Comparison of ENCODE assay signal across 15 mouse cellular contexts in the genomic region with DNA sequence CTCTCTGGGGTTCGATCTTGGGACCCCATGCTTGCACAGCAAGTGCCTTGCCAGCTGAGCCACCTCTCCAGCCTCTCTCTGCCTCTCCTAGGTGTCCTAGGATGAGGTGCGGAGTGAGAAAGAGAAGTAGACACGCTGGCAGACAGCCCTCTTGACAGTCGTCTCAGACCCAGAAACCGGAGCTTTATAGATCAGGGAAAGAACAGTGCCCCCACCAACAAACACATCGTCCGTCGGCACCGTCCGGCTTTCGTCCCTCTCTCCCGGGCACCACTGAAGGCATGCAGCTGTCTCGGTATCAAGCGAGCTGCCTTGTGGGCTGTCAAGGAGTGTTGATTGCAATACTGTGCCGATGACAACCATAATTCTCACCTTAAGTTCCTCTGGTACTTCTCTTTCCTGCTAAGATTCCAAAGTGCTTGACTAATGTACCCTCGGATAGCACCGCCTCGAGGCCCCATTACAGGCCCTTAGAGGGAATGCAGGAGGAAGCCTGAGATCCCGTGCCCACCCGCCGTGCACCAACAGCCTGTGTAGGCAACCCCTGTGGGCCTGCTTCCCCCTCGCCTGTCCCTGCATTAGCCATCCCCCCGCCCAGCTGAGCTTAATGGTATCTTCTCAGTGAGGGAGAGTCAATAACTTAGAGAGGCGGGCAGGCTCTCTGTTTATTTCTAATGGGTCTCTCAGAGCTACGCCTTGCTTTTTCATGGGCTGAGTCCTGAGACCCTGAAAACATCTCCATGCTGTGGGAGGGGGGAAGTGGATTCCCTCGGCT. TPM values are rescaled to one million over a fixed set of nuclear protein-coding genes. Genes with fewer than 3 reads are reported as not detected.
DNase-seq lines count a peak whose midpoint lies in the region; ATAC-seq lines count a peak whose summit lies in the region.
"Had no signal": no experiment of that assay in that cellular context is flagged by ENCODE, and none has a peak within 500 bp of the region (broad histone marks: within the 10 kb centered on the region; RNA-seq: fewer than 3 reads in every experiment).

No protein-coding gene starts in this region.

- no peaks in the 10 kb centered on the region for H3K36me3 ChIP-seq in forebrain, embryonic 12.5 days (replicated peaks)
- H3K36me3 ChIP-seq in forebrain, embryonic 10.5 days (replicated peaks): no peaks in the 10 kb centered on the region
- H3K36me3 ChIP-seq in limb, embryonic 11.5 days (ENCODE audit: control insufficient read depth, insufficient read depth, low read length): no peaks in the 10 kb centered on the region
- H3K36me3 ChIP-seq in limb, embryonic 10.5 days: no peaks in the 10 kb centered on the region
- H3K36me3 ChIP-seq: forebrain, embryonic 15.5 days; heart, embryonic 15.5 days; liver, embryonic 15.5 days had no signal

- DNase-seq in forebrain, embryonic 10.5 days (ENCODE audit: extremely low spot score, low spot score): no peak
- DNase-seq in limb, embryonic 11.5 days (ENCODE audit: low spot score): peak; percentile 26
- no peak for DNase-seq in limb, embryonic 10.5 days (ENCODE audit: low spot score)
- peak; percentile 50 to 51 for DNase-seq in cerebellum, postnatal 36 days
- DNase-seq in lung, postnatal 14 days: no peak
- no peak for DNase-seq in adrenal gland, postnatal 10 days
- DNase-seq: adrenal gland, postnatal 14 days; B cell, adult 2 months; gastrocnemius, postnatal 25 days; lung, postnatal 36 days; midbrain, embryonic 14.5 days had no signal

- peaks cover 31% of the 10 kb centered on the region for H3K27me3 ChIP-seq in forebrain, embryonic 12.5 days
- H3K27me3 ChIP-seq in forebrain, embryonic 10.5 days (ENCODE audit: poor library complexity, severe bottlenecking): peaks cover 44% of the 10 kb centered on the region
- H3K27me3 ChIP-seq in limb, embryonic 11.5 days (ENCODE audit: control insufficient read depth, insufficient read depth, low read length): no peaks in the 10 kb centered on the region
- H3K27me3 ChIP-seq in limb, embryonic 10.5 days (ENCODE audit: low read depth, poor library complexity, severe bottlenecking): peaks cover 51% of the 10 kb centered on the region
- H3K27me3 ChIP-seq: forebrain, embryonic 15.5 days; liver, embryonic 15.5 days had no signal

- H3K4me1 ChIP-seq in forebrain, embryonic 12.5 days: peaks cover 47% of the 10 kb centered on the region
- H3K4me1 ChIP-seq in forebrain, embryonic 10.5 days: peaks cover 52% of the 10 kb centered on the region
- peaks cover 15% of the 10 kb centered on the region for H3K4me1 ChIP-seq in limb, embryonic 11.5 days (ENCODE audit: control insufficient read depth, insufficient read depth, low read length)
- peaks cover 54% of the 10 kb centered on the region for H3K4me1 ChIP-seq in limb, embryonic 10.5 days
- H3K4me1 ChIP-seq: heart, embryonic 15.5 days; liver, embryonic 15.5 days had no signal

- H3K9me3 ChIP-seq in forebrain, embryonic 12.5 days: no peaks in the 10 kb centered on the region
- no peaks in the 10 kb centered on the region for H3K9me3 ChIP-seq in forebrain, embryonic 10.5 days
- H3K9me3 ChIP-seq in limb, embryonic 11.5 days (ENCODE audit: control insufficient read depth, low read length): no peaks in the 10 kb centered on the region
- H3K9me3 ChIP-seq in limb, embryonic 10.5 days (replicated peaks): no peaks in the 10 kb centered on the region
- H3K9me3 ChIP-seq: forebrain, embryonic 15.5 days; heart, embryonic 15.5 days; liver, embryonic 15.5 days had no signal

- H3K4me3 ChIP-seq in forebrain, embryonic 12.5 days (replicated peaks): no peak overlapping the region
- H3K4me3 ChIP-seq in forebrain, embryonic 10.5 days: no peak overlapping the region
- H3K4me3 ChIP-seq in limb, embryonic 11.5 days (ENCODE audit: low read depth, low read length): no peak overlapping the region
- H3K4me3 ChIP-seq in limb, embryonic 10.5 days: no peak overlapping the region
- H3K4me3 ChIP-seq: forebrain, embryonic 15.5 days; heart, embryonic 15.5 days; liver, embryonic 15.5 days had no signal

- no peak overlapping the region for H3K4me2 ChIP-seq in forebrain, embryonic 12.5 days
- H3K4me2 ChIP-seq in limb, embryonic 11.5 days (ENCODE audit: low read depth, severe bottlenecking): no peak overlapping the region
- H3K4me2 ChIP-seq: forebrain, embryonic 15.5 days; heart, embryonic 15.5 days; liver, embryonic 15.5 days had no signal

- H3K27ac ChIP-seq in forebrain, embryonic 12.5 days: 0 out of 2 replicates have a peak overlapping the region, but pooled peaks have one; percentile 19
- no peak overlapping the region for H3K27ac ChIP-seq in forebrain, embryonic 10.5 days
- no peak overlapping the region for H3K27ac ChIP-seq in limb, embryonic 11.5 days (replicated peaks; ENCODE audit: low read depth, low read length)
- no peak overlapping the region; the same call in 1 of the 2 replicates for H3K27ac ChIP-seq in limb, embryonic 10.5 days
- H3K27ac ChIP-seq: forebrain, embryonic 15.5 days; heart, embryonic 15.5 days; liver, embryonic 15.5 days had no signal

- no peak overlapping the region for H3K9ac ChIP-seq in forebrain, embryonic 12.5 days
- no peak overlapping the region for H3K9ac ChIP-seq in limb, embryonic 11.5 days (ENCODE audit: low read length)
- H3K9ac ChIP-seq: forebrain, embryonic 15.5 days; heart, embryonic 15.5 days; liver, embryonic 15.5 days had no signal

- 0 out of 2 replicates have a peak, but pooled peaks have one; percentile 27 for ATAC-seq in forebrain, embryonic 12.5 days (ENCODE audit: low FRiP score)
- no peak for ATAC-seq in limb, embryonic 11.5 days (ENCODE audit: insufficient number of reproducible peaks, low FRiP score, low TSS enrichment, low read depth)
- ATAC-seq: forebrain, embryonic 15.5 days had no signal

- WGBS in forebrain, embryonic 12.5 days: 66% methylated on average over 26 of the region's 26 CpGs
- WGBS in forebrain, embryonic 10.5 days: 69% methylated on average over 26 of the region's 26 CpGs
- 44% methylated on average over 26 of the region's 26 CpGs for WGBS in limb, embryonic 11.5 days
- 53% methylated on average over 26 of the region's 26 CpGs for WGBS in limb, embryonic 10.5 days

RNA-seq across cellular contexts. Expression of a gene that starts 11.4 kb away (rescaled TPM):
- polyA plus RNA-seq in forebrain, embryonic 12.5 days (2016; fragmentation: Nextera tagmentation; extraction: Ambion mirVana): 17.0 and 19.6 TPM in 2 replicates
- 2.0 and 2.6 TPM in 2 replicates for polyA plus RNA-seq in forebrain, embryonic 10.5 days (2016; fragmentation: Nextera tagmentation; extraction: Ambion mirVana)
- polyA plus RNA-seq in limb, embryonic 11.5 days (2014; fragmentation: Nextera tagmentation; extraction: Ambion mirVana): 1.9 and 2.5 TPM in 2 replicates
- 1.4 and 1.7 TPM in 2 replicates for polyA plus RNA-seq in limb, embryonic 10.5 days (2016; fragmentation: Nextera tagmentation; extraction: Ambion mirVana)
- total RNA-seq in adrenal gland, postnatal 10 days (2021): 1 to 10 TPM; 3.4 to 4.3 TPM

Comparison
In these comparisons a context has a peak if more than half of its experiments do, and no peak if none do; other contexts are left out.
1. DNase-seq: peak in limb, embryonic 11.5 days (single experiment) and cerebellum, postnatal 36 days (2 of 2); none in forebrain, embryonic 10.5 days (single experiment), limb, embryonic 10.5 days (single experiment), lung, postnatal 14 days (single experiment) and adrenal gland, postnatal 10 days (single experiment).